Mouse (Mus musculus): ENCODE measurements around the gene Adig. TPM values are rescaled to one million over a fixed set of nuclear protein-coding genes. Genes with fewer than 3 reads are reported as not detected.

Adig gene
- total and polyA plus RNA-seq, 2 experiments from 2014 or later, result not detected

- Histone ChIP-seq H3K27ac (ENCODE audit: low read depth) (no peak overlapping the region), H3K4me1 (ENCODE audit: control insufficient read depth, insufficient read depth) (peaks cover 8% of the 10 kb centered on the region; the same call in 1 of the 2 replicates), H3K36me3 (replicated peaks; ENCODE audit: control insufficient read depth, insufficient read depth, low read length) (no peaks in the 10 kb centered on the region), H3K27me3 (ENCODE audit: control insufficient read depth, insufficient read depth, low read length) (no peaks in the 10 kb centered on the region), H3K4me2 (ENCODE audit: low read depth, low read length) (no peak overlapping the region), H3K4me3 (ENCODE audit: low read depth, low read length) (no peak overlapping the region), H3K9ac (replicated peaks; ENCODE audit: low read depth, low read length) (no peak overlapping the region), H3K9me3 (replicated peaks; ENCODE audit: control insufficient read depth, low read length) (no peaks in the 10 kb centered on the region)
- WGBS, result 39% methylated on average over 8 of the region's 8 CpGs
- TF ChIP-seq EP300 (IDR thresholded peaks at IDR 0.05; ENCODE audit: low read depth) (no peak), CTCF (IDR thresholded peaks at IDR 0.05; ENCODE audit: low read depth) (no peak)
- DNase-seq (ENCODE audit: low spot score) (peak; percentile 37), ATAC-seq (ENCODE audit: insufficient read depth, low read depth) (peak; percentile 64)
Observed at GRCm38 (mm10) chr2:158523060-158523459, 20.6 kb downstream of the Adig start.

DNA sequence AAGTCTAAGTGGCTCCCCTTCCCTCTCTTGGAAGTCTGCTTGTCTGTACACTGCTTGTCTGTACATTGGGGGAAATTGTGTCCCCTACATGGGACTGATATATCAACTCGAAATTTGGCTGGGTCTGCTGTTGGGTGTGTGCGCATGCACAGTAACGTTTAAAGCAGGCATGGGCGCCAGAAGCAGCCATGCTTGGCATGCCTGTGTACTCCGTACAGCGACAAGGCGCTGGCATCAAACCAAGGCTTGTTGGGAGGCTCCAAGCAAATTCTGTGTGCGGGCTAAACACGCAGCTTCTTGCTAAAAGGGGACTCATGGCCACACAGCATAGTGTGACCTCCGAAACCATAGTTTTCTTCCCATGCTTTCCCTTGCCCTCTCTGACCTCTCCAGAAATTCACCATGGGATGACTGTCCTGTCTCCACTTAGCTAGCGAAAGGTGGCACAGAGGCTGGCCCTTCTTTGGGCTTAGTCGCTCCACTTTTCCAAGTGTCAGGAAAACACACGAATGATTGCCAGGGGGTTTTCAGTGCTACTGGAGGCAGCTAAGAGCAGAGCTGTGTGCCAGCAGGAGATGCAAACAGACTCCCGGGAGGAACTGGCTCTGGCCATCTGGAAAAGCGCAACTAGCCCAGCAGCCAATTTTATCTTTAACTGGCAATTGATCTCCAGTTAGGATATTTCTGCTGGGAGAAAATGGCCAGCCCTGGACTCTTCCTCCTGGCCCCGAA is 21.9 kb downstream of the Adig start:
- Histone ChIP-seq H3K4me2 (ENCODE audit: low read depth, low read length) (no peak overlapping the region), H3K4me1 (ENCODE audit: control insufficient read depth, insufficient read depth) (peaks cover 8% of the 10 kb centered on the region; the same call in 1 of the 2 replicates), H3K27me3 (ENCODE audit: control insufficient read depth, insufficient read depth, low read length) (no peaks in the 10 kb centered on the region), H3K4me3 (ENCODE audit: low read depth, low read length) (no peak overlapping the region), H3K36me3 (replicated peaks; ENCODE audit: control insufficient read depth, insufficient read depth, low read length) (no peaks in the 10 kb centered on the region), H3K9me3 (replicated peaks; ENCODE audit: control insufficient read depth, low read length) (no peaks in the 10 kb centered on the region), H3K9ac (replicated peaks; ENCODE audit: low read depth, low read length) (no peak overlapping the region), H3K27ac (ENCODE audit: low read depth) (no peak overlapping the region)
- ATAC-seq (ENCODE audit: insufficient read depth, low read depth) (peak; percentile 34; the same call in 1 of the 2 replicates), DNase-seq (ENCODE audit: low spot score) (no peak)
- WGBS, result 69% methylated on average over 16 of the region's 16 CpGs
- TF ChIP-seq CTCF (IDR thresholded peaks at IDR 0.05; ENCODE audit: low read depth) (no peak), EP300 (IDR thresholded peaks at IDR 0.05; ENCODE audit: low read depth) (no peak)

- H3K9ac ChIP-seq (replicated peaks; ENCODE audit: low read depth, low read length), result no peak overlapping the region
- TF ChIP-seq EP300 (IDR thresholded peaks at IDR 0.05; ENCODE audit: low read depth) (no peak), CTCF (IDR thresholded peaks at IDR 0.05; ENCODE audit: low read depth) (peak; percentile 69)
- no peaks in the 10 kb centered on the region for H3K9me3 ChIP-seq (replicated peaks; ENCODE audit: control insufficient read depth, low read length)
- ATAC-seq (ENCODE audit: insufficient read depth, low read depth) (no peak; the same call in 1 of the 2 replicates), DNase-seq (ENCODE audit: low spot score) (peak; percentile 67)
- no peak overlapping the region for H3K4me2 ChIP-seq (ENCODE audit: low read depth, low read length)
- H3K36me3 ChIP-seq (replicated peaks; ENCODE audit: control insufficient read depth, insufficient read depth, low read length), result no peaks in the 10 kb centered on the region
- H3K27ac ChIP-seq (ENCODE audit: low read depth), result no peak overlapping the region
- no peaks in the 10 kb centered on the region for H3K4me1 ChIP-seq (ENCODE audit: control insufficient read depth, insufficient read depth)
- 0 out of 2 replicates have a peak, but pooled peaks cover 5% of the 10 kb centered on the region for H3K27me3 ChIP-seq (ENCODE audit: control insufficient read depth, insufficient read depth, low read length)
- 2% methylated on average over 4 of the region's 4 CpGs for WGBS
- H3K4me3 ChIP-seq (ENCODE audit: low read depth, low read length), result no peak overlapping the region
Observed at GRCm38 (mm10) chr2:158534090-158534489, 31.7 kb downstream of the Adig start.

DNA sequence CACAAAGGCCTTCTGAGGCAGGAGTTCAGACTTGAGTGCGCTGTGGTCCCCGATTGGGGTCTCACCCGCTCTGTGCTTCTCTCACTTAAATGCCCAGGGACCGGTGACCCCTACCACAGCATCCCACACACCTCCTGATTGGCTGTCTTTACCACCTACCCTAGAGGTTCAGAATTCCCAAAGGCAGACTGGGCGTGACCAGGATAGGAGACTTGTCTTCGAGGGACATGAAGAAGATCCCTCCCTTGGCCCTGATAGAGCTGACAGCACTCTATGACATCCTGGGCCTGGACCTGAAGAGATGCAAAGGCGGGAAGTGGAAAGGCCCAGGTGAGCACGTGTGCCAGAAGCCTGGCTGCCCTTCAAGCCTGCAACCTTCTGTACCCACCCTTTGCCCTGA is 32.1 kb downstream of the Adig start:
- H3K27me3 ChIP-seq (ENCODE audit: control insufficient read depth, insufficient read depth, low read length), result 0 out of 2 replicates have a peak, but pooled peaks cover 5% of the 10 kb centered on the region
- H3K4me1 ChIP-seq (ENCODE audit: control insufficient read depth, insufficient read depth), result no peaks in the 10 kb centered on the region
- H3K4me3 ChIP-seq (ENCODE audit: low read depth, low read length), result no peak overlapping the region
- 70% methylated on average over 8 of the region's 8 CpGs for WGBS
- H3K9me3 ChIP-seq (replicated peaks; ENCODE audit: control insufficient read depth, low read length), result no peaks in the 10 kb centered on the region
- DNase-seq (ENCODE audit: low spot score) (no peak), ATAC-seq (ENCODE audit: insufficient read depth, low read depth) (no peak)
- no peak overlapping the region for H3K9ac ChIP-seq (replicated peaks; ENCODE audit: low read depth, low read length)
- H3K27ac ChIP-seq (ENCODE audit: low read depth), result no peak overlapping the region
- H3K4me2 ChIP-seq (ENCODE audit: low read depth, low read length), result no peak overlapping the region
- H3K36me3 ChIP-seq (replicated peaks; ENCODE audit: control insufficient read depth, insufficient read depth, low read length), result no peaks in the 10 kb centered on the region
- TF ChIP-seq EP300 (IDR thresholded peaks at IDR 0.05; ENCODE audit: low read depth), result no peak
- TF ChIP-seq CTCF (IDR thresholded peaks at IDR 0.05; ENCODE audit: low read depth), result no peak

GRCm38 (mm10) chr2:158539433-158540305 is 37.3 kb downstream of the Adig start:
- H3K9ac ChIP-seq (replicated peaks; ENCODE audit: low read depth, low read length), result no peak overlapping the region
- no peak overlapping the region for H3K27ac ChIP-seq (ENCODE audit: low read depth)
- ATAC-seq (ENCODE audit: insufficient read depth, low read depth), result no peak
- TF ChIP-seq EP300 (IDR thresholded peaks at IDR 0.05; ENCODE audit: low read depth), result no peak
- TF ChIP-seq CTCF (IDR thresholded peaks at IDR 0.05; ENCODE audit: low read depth), result no peak
- 0 out of 2 replicates have a peak, but pooled peaks cover 5% of the 10 kb centered on the region for H3K27me3 ChIP-seq (ENCODE audit: control insufficient read depth, insufficient read depth, low read length)
- H3K4me1 ChIP-seq (ENCODE audit: control insufficient read depth, insufficient read depth), result no peaks in the 10 kb centered on the region
- H3K9me3 ChIP-seq (replicated peaks; ENCODE audit: control insufficient read depth, low read length), result no peaks in the 10 kb centered on the region
- H3K36me3 ChIP-seq (replicated peaks; ENCODE audit: control insufficient read depth, insufficient read depth, low read length), result no peaks in the 10 kb centered on the region
- no peak overlapping the region for H3K4me2 ChIP-seq (ENCODE audit: low read depth, low read length)
- DNase-seq (ENCODE audit: low spot score), result no peak
- H3K4me3 ChIP-seq (ENCODE audit: low read depth, low read length), result no peak overlapping the region
- 49% methylated on average over 24 of the region's 24 CpGs for WGBS
